Mouse (Mus musculus) erythroblast, embryonic 14.5 days (primary cell): ENCODE measurements around the gene Timp2.

Source experiments
- GATA1 ChIP-seq: IDR thresholded peaks from 2 replicates; pipeline ENCODE4 v1.6.1; 2012; ENCODE audit warnings: low read length, inconsistent platforms, mixed read lengths
- TAL1 ChIP-seq: IDR thresholded peaks from 3 replicates; pipeline ENCODE4 v1.6.1; 2012; ENCODE audit warnings: low read length, inconsistent platforms, mixed read lengths

GRCm38 (mm10) chr11:118371876-118372275 lies 16.3 kb upstream of the Timp2 start:
- TF ChIP-seq GATA1 (no peak), TAL1 (no peak)
